28 mouse cellular contexts compared by ENCODE assay signal in genomic region chr11:101670334-101670733, GRCm38 (mm10). TPM values are rescaled to one million over a fixed set of nuclear protein-coding genes. Genes with fewer than 3 reads are reported as not detected.
DNase-seq lines count a peak whose midpoint lies in the region; ATAC-seq and TF ChIP-seq lines count a peak whose summit lies in the region.
"Had no signal": no experiment of that assay in that cellular context is flagged by ENCODE, and none has a peak within 500 bp of the region (broad histone marks: within the 10 kb centered on the region; RNA-seq: fewer than 3 reads in every experiment).

No protein-coding gene starts in this region.

- H3K27ac ChIP-seq in forebrain, postnatal 0 days (ENCODE audit: low read depth, low read length) = no peak overlapping the region
- no peak overlapping the region for H3K27ac ChIP-seq in forebrain, embryonic 13.5 days
- peak overlapping the region; percentile 83; the same call in 1 of the 2 replicates for H3K27ac ChIP-seq in heart, embryonic 12.5 days (ENCODE audit: poor library complexity, severe bottlenecking)
- peak overlapping the region; percentile 23; the same call in 1 of the 2 replicates for H3K27ac ChIP-seq in lung, postnatal 0 days (ENCODE audit: low read length)
- H3K27ac ChIP-seq: embryonic facial prominence, embryonic 10.5 days; embryonic facial prominence, embryonic 15.5 days; hindbrain, embryonic 14.5 days; liver, embryonic 15.5 days; lung, embryonic 15.5 days; neural tube, embryonic 12.5 days had no signal

- no peaks in the 10 kb centered on the region for H3K27me3 ChIP-seq in forebrain, postnatal 0 days (ENCODE audit: insufficient read depth, low read length)
- H3K27me3 ChIP-seq in forebrain, embryonic 13.5 days = peaks cover 9% of the 10 kb centered on the region
- H3K27me3 ChIP-seq in heart, embryonic 12.5 days (replicated peaks) = no peaks in the 10 kb centered on the region
- no peaks in the 10 kb centered on the region for H3K27me3 ChIP-seq in lung, postnatal 0 days (replicated peaks; ENCODE audit: insufficient read depth, low read length)
- H3K27me3 ChIP-seq: embryonic facial prominence, embryonic 15.5 days; liver, embryonic 15.5 days; lung, embryonic 15.5 days; neural tube, embryonic 12.5 days had no signal

- 84% methylated on average over 1 of the region's 1 CpGs for WGBS in forebrain, postnatal 0 days
- 92% methylated on average over 1 of the region's 1 CpGs for WGBS in forebrain, embryonic 13.5 days
- WGBS in heart, embryonic 12.5 days = 35% methylated on average over 1 of the region's 1 CpGs
- 39% methylated on average over 1 of the region's 1 CpGs for WGBS in lung, postnatal 0 days

- ATAC-seq in forebrain, postnatal 0 days = no peak
- ATAC-seq in forebrain, embryonic 13.5 days = no peak
- no peak for ATAC-seq in heart, embryonic 12.5 days (ENCODE audit: insufficient number of reproducible peaks, low FRiP score)
- ATAC-seq in lung, postnatal 0 days = no peak
- ATAC-seq in megakaryocyte progenitor cell, adult 5-6 weeks (replicated peaks; ENCODE audit: poor library complexity) = 0 out of 2 replicates have a peak, but pooled peaks have one; percentile 27
- ATAC-seq: intestine, postnatal 0 days had no signal

- H3K4me1 ChIP-seq in forebrain, postnatal 0 days (ENCODE audit: insufficient read depth) = peaks cover 12% of the 10 kb centered on the region; the same call in 1 of the 2 replicates
- H3K4me1 ChIP-seq in forebrain, embryonic 13.5 days = peaks cover 46% of the 10 kb centered on the region
- H3K4me1 ChIP-seq in heart, embryonic 12.5 days (replicated peaks) = peaks cover 57% of the 10 kb centered on the region
- H3K4me1 ChIP-seq in lung, postnatal 0 days (ENCODE audit: insufficient read depth, low read depth, low read length) = peaks cover 14% of the 10 kb centered on the region; the same call in 1 of the 2 replicates

- intact Hi-C loops in heart, postnatal 10 days (cut with DNase I) = no loop called here

- H3K4me3 ChIP-seq in forebrain, postnatal 0 days (ENCODE audit: low read depth, low read length) = no peak overlapping the region
- no peak overlapping the region for H3K4me3 ChIP-seq in forebrain, embryonic 13.5 days
- H3K4me3 ChIP-seq in heart, embryonic 12.5 days = no peak overlapping the region
- no peak overlapping the region for H3K4me3 ChIP-seq in lung, postnatal 0 days (ENCODE audit: low read depth, low read length)
- H3K4me3 ChIP-seq: embryonic facial prominence, embryonic 10.5 days; embryonic facial prominence, embryonic 15.5 days; forebrain, embryonic 12.5 days; liver, embryonic 15.5 days; lung, embryonic 15.5 days; myocyte; neural tube, embryonic 12.5 days had no signal

- no peaks in the 10 kb centered on the region for H3K9me3 ChIP-seq in forebrain, postnatal 0 days (ENCODE audit: low read length)
- no peaks in the 10 kb centered on the region for H3K9me3 ChIP-seq in forebrain, embryonic 13.5 days (replicated peaks)
- H3K9me3 ChIP-seq in heart, embryonic 12.5 days (replicated peaks) = no peaks in the 10 kb centered on the region
- H3K9me3 ChIP-seq in lung, postnatal 0 days (ENCODE audit: low read length) = no peaks in the 10 kb centered on the region
- H3K9me3 ChIP-seq: embryonic facial prominence, embryonic 10.5 days; embryonic facial prominence, embryonic 15.5 days; forebrain, embryonic 12.5 days; liver, embryonic 15.5 days; lung, embryonic 15.5 days; neural tube, embryonic 12.5 days had no signal

- no peak for TF ChIP-seq CTCF in forebrain, postnatal 0 days (IDR thresholded peaks at IDR 0.05; ENCODE audit: low read depth)
- TF ChIP-seq CTCF in lung, postnatal 0 days (IDR thresholded peaks at IDR 0.05) = no peak

- no peaks in the 10 kb centered on the region for H3K36me3 ChIP-seq in forebrain, postnatal 0 days (ENCODE audit: insufficient read depth)
- H3K36me3 ChIP-seq in forebrain, embryonic 13.5 days (ENCODE audit: poor library complexity, severe bottlenecking) = no peaks in the 10 kb centered on the region
- H3K36me3 ChIP-seq in heart, embryonic 12.5 days = no peaks in the 10 kb centered on the region
- H3K36me3 ChIP-seq in lung, postnatal 0 days (ENCODE audit: insufficient read depth, low read length) = no peaks in the 10 kb centered on the region
- H3K36me3 ChIP-seq: embryonic facial prominence, embryonic 10.5 days; embryonic facial prominence, embryonic 15.5 days; forebrain, embryonic 12.5 days; liver, embryonic 15.5 days; lung, embryonic 15.5 days; neural tube, embryonic 12.5 days had no signal

- DNase-seq in forebrain, postnatal 0 days = no peak
- DNase-seq in heart, postnatal 10 days = no peak
- peak; percentile 47 for DNase-seq in lung, postnatal 0 days (ENCODE audit: low spot score)
- DNase-seq in lung, postnatal 10 days = no peak
- DNase-seq in thymus, postnatal 10 days (ENCODE audit: low spot score in 2 of 2) = no peak
- DNase-seq: adrenal gland, postnatal 14 days; cerebellum, adult 18-20 months; cerebellum, postnatal 10 days; gastrocnemius, postnatal 25 days; kidney, adult 9 months; kidney, postnatal 10 days; layer of hippocampus, postnatal 36 days; left cerebral cortex, postnatal 4 days; right cerebral cortex, postnatal 4 days; thymus, postnatal 25 days had no signal

- TF ChIP-seq EP300 in lung, postnatal 0 days (IDR thresholded peaks at IDR 0.05) = peak; percentile 59; the same call in 1 of the 2 replicates

- H3K4me2 ChIP-seq in forebrain, postnatal 0 days (ENCODE audit: low read depth) = 0 out of 2 replicates have a peak overlapping the region, but pooled peaks have one; percentile 76
- no peak overlapping the region for H3K4me2 ChIP-seq in forebrain, embryonic 13.5 days
- H3K4me2 ChIP-seq in heart, embryonic 12.5 days = no peak overlapping the region
- H3K4me2 ChIP-seq in lung, postnatal 0 days (replicated peaks; ENCODE audit: low read depth, low read length) = no peak overlapping the region
- H3K4me2 ChIP-seq: embryonic facial prominence, embryonic 15.5 days; forebrain, embryonic 12.5 days; hindbrain, embryonic 14.5 days; liver, embryonic 15.5 days; lung, embryonic 15.5 days; midbrain, embryonic 11.5 days; neural tube, embryonic 12.5 days had no signal

- H3K9ac ChIP-seq in forebrain, postnatal 0 days = no peak overlapping the region
- no peak overlapping the region for H3K9ac ChIP-seq in forebrain, embryonic 13.5 days
- H3K9ac ChIP-seq in heart, embryonic 12.5 days = no peak overlapping the region
- no peak overlapping the region for H3K9ac ChIP-seq in lung, postnatal 0 days (replicated peaks; ENCODE audit: low read depth)
- H3K9ac ChIP-seq: embryonic facial prominence, embryonic 15.5 days; forebrain, embryonic 12.5 days; hindbrain, embryonic 14.5 days; liver, embryonic 15.5 days; lung, embryonic 15.5 days; neural tube, embryonic 12.5 days had no signal

RNA-seq across cellular contexts. Expression of gene Arl4d, which starts 5.0 kb away (rescaled TPM):
- total RNA-seq in forebrain, postnatal 0 days (2014; rRNA removed) = 22.5 and 28.3 TPM in 2 replicates
- 13.4 and 15.7 TPM in 2 replicates for polyA plus RNA-seq in forebrain, postnatal 0 days (2015; fragmentation: Nextera tagmentation; extraction: Ambion mirVana)
- 32.5 and 40.6 TPM in 2 replicates for polyA plus RNA-seq in forebrain, embryonic 13.5 days (2015; fragmentation: Nextera tagmentation; extraction: Ambion mirVana)
- 10.0 and 10.3 TPM in 2 replicates for polyA plus RNA-seq in heart, embryonic 12.5 days (2016; fragmentation: Nextera tagmentation; extraction: Ambion mirVana)
- 10 to 100 TPM; 22.6 to 27.5 TPM for total RNA-seq in heart, postnatal 10 days (2021)
- 25.2 and 33.1 TPM in 2 replicates for polyA plus RNA-seq in lung, postnatal 0 days (2015; fragmentation: Nextera tagmentation; extraction: Ambion mirVana)
- total RNA-seq in megakaryocyte progenitor cell, adult 5-6 weeks (2015) = 1.1 and 1.9 TPM in 2 replicates
- 0.75 and 1.0 TPM in 2 replicates for total RNA-seq in megakaryocyte progenitor cell, adult 5-6 weeks (2017)

RNA-seq across cellular contexts. Expression of gene Rdm1, which starts 43.3 kb away (rescaled TPM):
- 4.4 and 5.2 TPM in 2 replicates for total RNA-seq in forebrain, postnatal 0 days (2014; rRNA removed)
- 8.6 and 9.0 TPM in 2 replicates for polyA plus RNA-seq in forebrain, postnatal 0 days (2015; fragmentation: Nextera tagmentation; extraction: Ambion mirVana)
- polyA plus RNA-seq in forebrain, embryonic 13.5 days (2015; fragmentation: Nextera tagmentation; extraction: Ambion mirVana) = 48.9 and 52.6 TPM in 2 replicates
- polyA plus RNA-seq in heart, embryonic 12.5 days (2016; fragmentation: Nextera tagmentation; extraction: Ambion mirVana) = 28.3 and 36.2 TPM in 2 replicates
- total RNA-seq in heart, postnatal 10 days (2021) = 10 to 100 TPM; 34.4 to 36.9 TPM
- polyA plus RNA-seq in lung, postnatal 0 days (2015; fragmentation: Nextera tagmentation; extraction: Ambion mirVana) = 20.1 and 34.1 TPM in 2 replicates
- 9.8 and 12.7 TPM in 2 replicates for total RNA-seq in megakaryocyte progenitor cell, adult 5-6 weeks (2015)
- 13.2 and 13.7 TPM in 2 replicates for total RNA-seq in megakaryocyte progenitor cell, adult 5-6 weeks (2017)

Comparison
In these comparisons a context has a peak if more than half of its experiments do, and no peak if none do; other contexts are left out.
1. H3K27ac ChIP-seq: peak in heart, embryonic 12.5 days (single experiment) and lung, postnatal 0 days (single experiment); none in forebrain, postnatal 0 days (single experiment) and forebrain, embryonic 13.5 days (single experiment).